Mouse (Mus musculus) liver, embryonic 11.5 days (tissue): ENCODE measurements at regions not wholly inside any gene's neighbourhood (a gene's known extent, or its start where the extent isn't known, plus 50 kb on each side); places are given as distances from the start of the nearest gene placed in this dataset.

ENCODE experiments used
- ATAC-seq: fragments of 200-750 bp; cut with Nextera tagmentation; replicated peaks from 2 replicates; pipeline ENCODE4 v1.8.0; 2017; ENCODE audit warnings: moderate number of reproducible peaks, mild to moderate bottlenecking, moderate TSS enrichment, moderate library complexity; ENCODE audit not compliant: low FRiP score
- DNase-seq: peaks from one replicate; pipeline ENCODE4 v3.0.0-alpha.2; 2017; ENCODE audit warnings: low spot score
- H3K27ac ChIP-seq: fragments of 300-500 bp; sonication (generic); 2 replicates; pipeline ENCODE4 v1.5.1; 2014; ENCODE audit warnings: mild to moderate bottlenecking, low read depth, low read length, control low read depth
- H3K27me3 ChIP-seq: fragments of 300-500 bp; sonication (generic); replicated peaks from 2 replicates; pipeline ENCODE4 v1.6.1; 2014; ENCODE audit warnings: low read length, mixed read lengths; ENCODE audit not compliant: control insufficient read depth, insufficient read depth
- H3K36me3 ChIP-seq: fragments of 300-500 bp; sonication (generic); 2 replicates; pipeline ENCODE4 v1.6.1; 2014; ENCODE audit warnings: mild to moderate bottlenecking, low read length, moderate library complexity, mixed read lengths; ENCODE audit not compliant: control insufficient read depth, insufficient read depth
- H3K4me1 ChIP-seq: fragments of 300-500 bp; sonication (generic); replicated peaks from 2 replicates; pipeline ENCODE4 v1.6.1; 2014; ENCODE audit warnings: low read length, mixed read lengths; ENCODE audit not compliant: control insufficient read depth, insufficient read depth
- H3K4me2 ChIP-seq: fragments of 300-500 bp; sonication (generic); 2 replicates; pipeline ENCODE4 v1.6.1; 2014; ENCODE audit warnings: mild to moderate bottlenecking, control low read depth, moderate library complexity
- H3K4me3 ChIP-seq: fragments of 300-500 bp; sonication (generic); 2 replicates; pipeline ENCODE4 v1.5.1; 2014; ENCODE audit warnings: low read depth, low read length, control low read depth
- H3K9ac ChIP-seq: fragments of 300-500 bp; sonication (generic); 2 replicates; pipeline ENCODE4 v1.6.1; 2014; ENCODE audit warnings: low read depth, low read length, control low read depth
- H3K9me3 ChIP-seq: fragments of 300-500 bp; sonication (generic); 2 replicates; pipeline ENCODE4 v1.6.1; 2016; ENCODE audit warnings: low read length, inconsistent platforms, mixed read lengths; ENCODE audit not compliant: control insufficient read depth
- WGBS: fragments of 180-500 bp; shearing (Covaris S2); extraction: QIAGEN DNeasy Blood & Tissue Kit; methylation state at CpG from one replicate; pipeline ENCODE4 v1.1.7; 2014; 5-methylcytosine and 5-hydroxymethylcytosine counted together

- Histone ChIP-seq H3K4me1 (no peaks in the 10 kb centered on the region), H3K27me3 (no peaks in the 10 kb centered on the region), H3K9me3 (no peaks in the 10 kb centered on the region; the same call in 1 of the 2 replicates), H3K4me3 (no peak overlapping the region), H3K4me2 (no peak overlapping the region), H3K9ac (no peak overlapping the region), H3K36me3 (no peaks in the 10 kb centered on the region), H3K27ac (no peak overlapping the region)
- no peak for DNase-seq
- 85% methylated on average over 7 of the region's 7 CpGs for WGBS
- no peak for ATAC-seq
Observed at GRCm38 (mm10) chr9:87899800-87900199, 168.7 kb upstream of the Tbx18 start.

- no peaks in the 10 kb centered on the region for H3K4me1 ChIP-seq
- no peak for DNase-seq
- no peaks in the 10 kb centered on the region for H3K27me3 ChIP-seq
- no peak overlapping the region for H3K4me2 ChIP-seq
- no peaks in the 10 kb centered on the region for H3K9me3 ChIP-seq
- H3K9ac ChIP-seq, result no peak overlapping the region
- no peak overlapping the region for H3K27ac ChIP-seq
- H3K4me3 ChIP-seq, result no peak overlapping the region
- ATAC-seq, result no peak
- H3K36me3 ChIP-seq, result no peaks in the 10 kb centered on the region
- 84% methylated on average over 8 of the region's 8 CpGs for WGBS
Observed at GRCm38 (mm10) chr9:87921291-87921690, 190.2 kb upstream of the Tbx18 start.

- Histone ChIP-seq H3K4me2 (no peak overlapping the region), H3K4me1 (no peaks in the 10 kb centered on the region), H3K4me3 (no peak overlapping the region), H3K36me3 (no peaks in the 10 kb centered on the region), H3K27ac (no peak overlapping the region), H3K9me3 (no peaks in the 10 kb centered on the region), H3K9ac (no peak overlapping the region), H3K27me3 (no peaks in the 10 kb centered on the region)
- no peak for DNase-seq
- no peak for ATAC-seq
- 83% methylated on average over 4 of the region's 4 CpGs for WGBS
Observed at GRCm38 (mm10) chr9:87925151-87925550, 194.1 kb upstream of the Tbx18 start.

- Histone ChIP-seq H3K36me3 (no peaks in the 10 kb centered on the region), H3K27me3 (no peaks in the 10 kb centered on the region), H3K4me3 (no peak overlapping the region), H3K9ac (no peak overlapping the region), H3K4me2 (no peak overlapping the region), H3K4me1 (no peaks in the 10 kb centered on the region), H3K27ac (no peak overlapping the region), H3K9me3 (no peaks in the 10 kb centered on the region)
- ATAC-seq (no peak), DNase-seq (no peak)
- WGBS, result 78% methylated on average over 5 of the region's 5 CpGs
Observed at GRCm38 (mm10) chr9:87933230-87933629, 202.2 kb upstream of the Tbx18 start.

GRCm38 (mm10) chr9:87952426-87952825 is 221.4 kb upstream of the Tbx18 start:
- Histone ChIP-seq H3K9ac (no peak overlapping the region), H3K4me3 (no peak overlapping the region), H3K27me3 (no peaks in the 10 kb centered on the region), H3K9me3 (no peaks in the 10 kb centered on the region), H3K27ac (no peak overlapping the region), H3K4me1 (no peaks in the 10 kb centered on the region), H3K36me3 (no peaks in the 10 kb centered on the region), H3K4me2 (no peak overlapping the region)
- 84% methylated on average over 2 of the region's 2 CpGs for WGBS
- DNase-seq (no peak), ATAC-seq (no peak)

- H3K27ac ChIP-seq, result no peak overlapping the region
- no peak for ATAC-seq
- no peak overlapping the region for H3K9ac ChIP-seq
- no peaks in the 10 kb centered on the region for H3K27me3 ChIP-seq
- no peaks in the 10 kb centered on the region for H3K9me3 ChIP-seq
- no peak overlapping the region for H3K4me2 ChIP-seq
- no peaks in the 10 kb centered on the region for H3K36me3 ChIP-seq
- no peak for DNase-seq
- no peaks in the 10 kb centered on the region for H3K4me1 ChIP-seq
- no peak overlapping the region for H3K4me3 ChIP-seq
Observed at GRCm38 (mm10) chr9:87954941-87955340, 223.9 kb upstream of the Tbx18 start.

- 71% methylated on average over 4 of the region's 4 CpGs for WGBS
- Histone ChIP-seq H3K4me3 (no peak overlapping the region), H3K4me1 (no peaks in the 10 kb centered on the region), H3K9me3 (no peaks in the 10 kb centered on the region), H3K4me2 (no peak overlapping the region), H3K9ac (no peak overlapping the region), H3K27ac (no peak overlapping the region), H3K27me3 (no peaks in the 10 kb centered on the region), H3K36me3 (no peaks in the 10 kb centered on the region)
- ATAC-seq (no peak), DNase-seq (no peak)
Observed at GRCm38 (mm10) chr9:87961796-87962195, 230.7 kb upstream of the Tbx18 start.

GRCm38 (mm10) chr9:87964508-87964907 is 233.4 kb upstream of the Tbx18 start:
- DNase-seq (no peak), ATAC-seq (no peak)
- Histone ChIP-seq H3K9ac (no peak overlapping the region), H3K27ac (no peak overlapping the region), H3K36me3 (no peaks in the 10 kb centered on the region), H3K27me3 (no peaks in the 10 kb centered on the region), H3K9me3 (no peaks in the 10 kb centered on the region), H3K4me3 (no peak overlapping the region), H3K4me1 (no peaks in the 10 kb centered on the region), H3K4me2 (no peak overlapping the region)
- 64% methylated on average over 2 of the region's 2 CpGs for WGBS

GRCm38 (mm10) chr9:87965103-87965780 is 234.2 kb upstream of the Tbx18 start:
- no peaks in the 10 kb centered on the region for H3K36me3 ChIP-seq
- DNase-seq (no peak), ATAC-seq (no peak)
- H3K27ac ChIP-seq, result no peak overlapping the region
- no peak overlapping the region for H3K9ac ChIP-seq
- H3K9me3 ChIP-seq, result no peaks in the 10 kb centered on the region
- no peaks in the 10 kb centered on the region for H3K27me3 ChIP-seq
- no peak overlapping the region for H3K4me2 ChIP-seq
- no peak overlapping the region for H3K4me3 ChIP-seq
- no peaks in the 10 kb centered on the region for H3K4me1 ChIP-seq
- 63% methylated on average over 3 of the region's 3 CpGs for WGBS
